Comparison of ENCODE assay signal across 15 mouse cellular contexts in genomic region chr16:55698489-55698892, GRCm38 (mm10).
A peak's percentile ranks its signal among the peaks of the same experiment; 100 is the strongest.
DNase-seq lines count a peak whose midpoint lies in the region; ATAC-seq and TF ChIP-seq lines count a peak whose summit lies in the region.
"Had no signal": no experiment of that assay in that cellular context is flagged by ENCODE, and none has a peak within 500 bp of the region (broad histone marks: within the 10 kb centered on the region; RNA-seq: fewer than 3 reads in every experiment).

No protein-coding gene starts in this region.

- H3K79me2 ChIP-seq in macrophage (ENCODE audit: inconsistent target) = no peaks in the 10 kb centered on the region

- peak; percentile 59 for ATAC-seq in activated CD4-positive, CD25-positive, alpha-beta regulatory T cell, adult 4 months
- ATAC-seq in forebrain, embryonic 13.5 days = no peak

- no peaks in the 10 kb centered on the region for H3K4me1 ChIP-seq in forebrain, embryonic 13.5 days
- H3K4me1 ChIP-seq: hindbrain, embryonic 10.5 days; stomach, embryonic 15.5 days had no signal

- TF ChIP-seq CTCF in left cerebral cortex, adult 2 months (IDR thresholded peaks at IDR 0.05) = no peak

- no peaks in the 10 kb centered on the region for H3K9me3 ChIP-seq in forebrain, embryonic 13.5 days (replicated peaks)
- H3K9me3 ChIP-seq: hindbrain, embryonic 10.5 days; stomach, embryonic 15.5 days had no signal

- no peaks in the 10 kb centered on the region for H3K36me3 ChIP-seq in macrophage (ENCODE audit: inconsistent target)
- no peaks in the 10 kb centered on the region for H3K36me3 ChIP-seq in forebrain, embryonic 13.5 days (ENCODE audit: poor library complexity, severe bottlenecking)
- H3K36me3 ChIP-seq: hindbrain, embryonic 10.5 days; stomach, embryonic 15.5 days had no signal

- H3K27me3 ChIP-seq in forebrain, embryonic 13.5 days = no peaks in the 10 kb centered on the region
- H3K27me3 ChIP-seq: stomach, embryonic 15.5 days had no signal

- WGBS in macrophage (ENCODE audit: missing documents) = 4% methylated on average over 3 of the region's 3 CpGs
- 90% methylated on average over 3 of the region's 3 CpGs for WGBS in forebrain, embryonic 13.5 days

- no peak overlapping the region for H3K4me2 ChIP-seq in forebrain, embryonic 13.5 days
- H3K4me2 ChIP-seq: stomach, embryonic 15.5 days had no signal

- H3K4me3 ChIP-seq in macrophage (ENCODE audit: inconsistent target) = no peak overlapping the region
- H3K4me3 ChIP-seq in left cerebral cortex, adult 2 months = no peak overlapping the region
- H3K4me3 ChIP-seq in forebrain, embryonic 13.5 days = no peak overlapping the region
- H3K4me3 ChIP-seq: erythroblast, embryonic 14.5 days; hindbrain, embryonic 10.5 days; stomach, embryonic 15.5 days had no signal

- H3K9ac ChIP-seq in forebrain, embryonic 13.5 days = no peak overlapping the region
- H3K9ac ChIP-seq: stomach, embryonic 15.5 days had no signal

- peak overlapping the region; percentile 56 for H3K27ac ChIP-seq in macrophage
- no peak overlapping the region for H3K27ac ChIP-seq in left cerebral cortex, adult 2 months
- H3K27ac ChIP-seq in forebrain, embryonic 13.5 days = no peak overlapping the region
- H3K27ac ChIP-seq: hindbrain, embryonic 10.5 days; stomach, embryonic 15.5 days had no signal

- intact Hi-C loops in heart, postnatal 25 days (cut with DNase I) = no loop called here
- intact Hi-C loops in left cerebral cortex, adult 2 months (cut with DNase I) = no loop called here

- DNase-seq in heart, adult 9 months (ENCODE audit: low spot score in 2 of 2) = peak; percentile 5 to 44
- DNase-seq in heart, postnatal 25 days (ENCODE audit: low spot score) = no peak
- peak; percentile 90 for DNase-seq in 416B (ENCODE audit: low read depth)
- no peak for DNase-seq in left cerebral cortex, adult 2 months (ENCODE audit: extremely low spot score in 1 of 2, low spot score in 2 of 2)
- no peak for DNase-seq in right cerebral cortex, postnatal 4 days
- DNase-seq: adrenal gland, adult 8-10 months; embryo, embryonic 11 days; kidney, adult 11 months; thymus, postnatal 36 days had no signal

Comparison
In these comparisons a context has a peak if more than half of its experiments do, and no peak if none do; other contexts are left out.
1. DNase-seq: peak in heart, adult 9 months (2 of 2) and 416B (single experiment); none in heart, postnatal 25 days (single experiment), left cerebral cortex, adult 2 months (0 of 2) and right cerebral cortex, postnatal 4 days (single experiment).